Mouse (Mus musculus): ENCODE results near the gene Fars2. TPM values are rescaled to one million over a fixed set of nuclear protein-coding genes. Genes with fewer than 3 reads are reported as not detected.
A peak's percentile ranks its signal among the peaks of the same experiment; 100 is the strongest.
"Not testable (repeated sequence)": the region's sequence is repeated elsewhere in the genome, so short reads cannot be mapped to it uniquely, and the experiment has no call there.

The Fars2 gene
- total RNA-seq, 2 experiments from 2014 or later, result 36.5 to 37.8 TPM

DNA sequence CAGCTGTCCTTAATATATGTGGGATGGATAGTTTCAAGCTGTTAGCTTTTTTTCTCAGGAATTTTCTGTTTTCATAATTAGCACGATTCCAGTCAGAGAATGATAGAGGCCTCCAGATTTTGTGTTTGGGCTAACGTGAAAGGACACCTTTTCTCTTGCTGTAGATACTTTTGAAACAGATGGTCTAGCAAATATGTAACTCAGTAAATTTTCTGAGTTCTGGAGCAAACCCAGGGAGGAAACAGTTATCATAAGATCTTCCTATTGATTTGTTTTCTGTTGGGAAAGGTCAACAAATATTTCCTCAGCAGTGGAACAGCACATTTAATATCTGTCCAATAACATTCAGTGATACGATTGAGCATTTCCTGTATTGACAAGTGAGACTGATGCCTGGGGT is 209.3 kb downstream of the Fars2 start:
- DNase-seq (ENCODE audit: low spot score in 2 of 2), result no peak
- intact Hi-C loops (cut with DNase I), result no loop called here

GRCm38 (mm10) chr13:36329871-36330270 is 212.7 kb downstream of the Fars2 start:
- intact Hi-C loops (cut with DNase I), result no loop called here

DNA sequence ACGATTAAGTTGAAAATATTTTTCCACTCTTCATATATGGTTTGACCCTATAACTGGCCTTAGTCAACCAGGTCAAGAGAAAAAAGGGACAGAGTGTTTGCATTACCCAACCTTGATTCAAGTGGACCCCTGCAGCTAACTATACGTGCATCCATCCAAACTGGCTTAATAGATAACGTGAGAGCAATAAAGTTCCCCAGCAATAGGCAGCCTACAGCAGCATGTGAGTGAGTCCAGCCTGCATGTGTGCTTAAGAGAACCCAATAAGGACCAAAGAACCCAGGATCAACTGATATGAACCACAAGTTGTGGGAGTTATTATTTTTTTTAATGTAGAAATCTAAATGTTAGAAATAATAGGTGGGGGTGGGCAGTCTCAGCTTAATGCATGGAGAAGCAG is 213.3 kb downstream of the Fars2 start:
- intact Hi-C loops (cut with DNase I), result no loop called here
- DNase-seq (ENCODE audit: low spot score in 2 of 2), result no peak

More at GRCm38 (mm10) chr13:36329871-36330270, 212.7 kb downstream of the Fars2 start:
- no peak for DNase-seq (ENCODE audit: low spot score in 2 of 2)

DNA sequence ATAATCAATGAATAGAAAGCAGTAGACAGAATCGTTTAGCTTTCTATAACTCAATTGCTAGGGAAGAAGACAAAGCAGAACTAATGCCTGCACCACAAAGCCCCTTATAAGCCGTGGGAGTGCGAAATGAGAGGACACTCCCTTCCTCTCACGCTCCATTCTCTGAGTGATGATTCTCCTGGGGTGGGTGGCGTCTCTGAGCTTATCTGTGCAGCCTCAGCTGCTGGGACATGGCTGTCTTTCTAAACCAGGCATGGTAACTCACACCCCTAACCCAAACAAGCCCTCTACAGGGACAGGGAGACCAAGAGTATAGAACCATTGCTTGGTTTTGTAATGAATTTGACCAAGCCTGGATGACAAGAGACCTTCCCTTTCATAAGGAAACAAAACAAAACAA is 217.5 kb downstream of the Fars2 start:
- no peak for DNase-seq (ENCODE audit: low spot score in 2 of 2)
- intact Hi-C loops (cut with DNase I), result no loop called here

- intact Hi-C loops (cut with DNase I), result no loop called here
- DNase-seq (ENCODE audit: low spot score in 2 of 2), result no peak
These were observed 234.3 kb downstream of the Fars2 start for GRCm38 (mm10) chr13:36351529-36351928.

DNA sequence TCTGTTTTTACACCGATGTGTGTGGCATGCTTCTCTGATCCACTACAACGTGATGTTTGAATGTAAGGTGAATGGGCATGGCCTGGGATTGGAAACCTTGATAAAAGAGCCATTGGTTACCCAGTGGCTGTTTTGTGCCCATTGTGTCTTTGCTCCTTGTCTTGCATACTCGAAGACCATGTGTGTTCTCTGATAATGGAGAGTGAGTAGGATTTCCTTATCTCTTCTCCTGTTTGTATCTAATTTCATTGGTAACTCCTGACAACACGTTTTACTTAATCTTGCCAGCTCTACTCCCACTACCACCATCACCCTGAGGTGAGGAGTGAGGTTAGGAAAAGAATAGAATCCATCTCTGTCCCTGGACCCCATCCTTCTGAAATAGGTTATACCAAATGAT is 240.3 kb downstream of the Fars2 start:
- intact Hi-C loops (cut with DNase I), result no loop called here

GRCm38 (mm10) chr13:36361419-36361818 is 244.2 kb downstream of the Fars2 start:
- DNase-seq (ENCODE audit: low spot score in 2 of 2), result no peak
- intact Hi-C loops (cut with DNase I), result loop anchor here (10.0 kb wide), 1 partner anchor 363 kb away; no protein-coding TSS in a partner anchor

More for the DNA sequence above, 240.3 kb downstream of the Fars2 start:
- DNase-seq (ENCODE audit: low spot score in 2 of 2), result no peak

DNA sequence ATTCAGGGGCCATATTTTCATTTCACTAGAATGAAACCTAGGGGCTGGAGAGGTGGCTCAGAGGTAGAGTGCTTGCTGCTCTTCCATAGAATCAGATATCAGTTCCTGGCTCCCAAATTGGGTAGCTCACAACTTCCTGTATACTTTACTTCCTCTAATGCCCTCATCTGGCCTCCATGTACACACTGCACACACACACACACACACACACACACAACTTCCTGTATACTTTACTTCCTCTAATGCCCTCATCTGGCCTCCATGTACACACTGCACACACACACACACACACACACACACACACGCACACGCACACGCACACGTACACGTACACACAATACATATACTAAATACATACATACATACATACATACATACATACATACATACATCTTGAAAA is 248.5 kb downstream of the Fars2 start:
- not testable (repeated sequence) for DNase-seq (ENCODE audit: low spot score in 2 of 2)
- intact Hi-C loops (cut with DNase I), result loop anchor here (10.0 kb wide), 1 partner anchor 359 kb away; no protein-coding TSS in a partner anchor

DNA sequence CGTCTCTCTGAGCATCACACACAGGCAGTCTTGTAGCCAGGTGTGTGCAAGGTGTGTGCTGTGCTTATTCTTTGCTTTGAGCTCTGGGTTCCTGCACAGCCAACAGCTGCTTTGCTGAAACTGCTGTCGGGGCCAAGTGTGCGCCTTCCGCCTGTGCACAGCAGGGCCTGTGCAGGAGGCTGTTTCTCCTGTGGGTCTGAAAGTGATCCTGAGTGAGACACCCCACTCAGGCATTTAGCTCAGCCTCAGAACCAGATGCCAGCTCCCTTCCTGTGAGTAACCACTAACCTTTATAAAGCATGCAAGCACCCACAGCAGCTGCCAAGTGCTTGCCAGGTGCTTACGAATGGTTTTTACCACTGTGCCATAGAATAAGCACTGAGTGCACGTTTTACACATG is 249.1 kb downstream of the Fars2 start:
- intact Hi-C loops (cut with DNase I), result loop anchor here (10.0 kb wide), 1 partner anchor 358 kb away; no protein-coding TSS in a partner anchor
- DNase-seq (ENCODE audit: low spot score in 2 of 2), result peak in 1 of 2 experiments; percentile 22

DNA sequence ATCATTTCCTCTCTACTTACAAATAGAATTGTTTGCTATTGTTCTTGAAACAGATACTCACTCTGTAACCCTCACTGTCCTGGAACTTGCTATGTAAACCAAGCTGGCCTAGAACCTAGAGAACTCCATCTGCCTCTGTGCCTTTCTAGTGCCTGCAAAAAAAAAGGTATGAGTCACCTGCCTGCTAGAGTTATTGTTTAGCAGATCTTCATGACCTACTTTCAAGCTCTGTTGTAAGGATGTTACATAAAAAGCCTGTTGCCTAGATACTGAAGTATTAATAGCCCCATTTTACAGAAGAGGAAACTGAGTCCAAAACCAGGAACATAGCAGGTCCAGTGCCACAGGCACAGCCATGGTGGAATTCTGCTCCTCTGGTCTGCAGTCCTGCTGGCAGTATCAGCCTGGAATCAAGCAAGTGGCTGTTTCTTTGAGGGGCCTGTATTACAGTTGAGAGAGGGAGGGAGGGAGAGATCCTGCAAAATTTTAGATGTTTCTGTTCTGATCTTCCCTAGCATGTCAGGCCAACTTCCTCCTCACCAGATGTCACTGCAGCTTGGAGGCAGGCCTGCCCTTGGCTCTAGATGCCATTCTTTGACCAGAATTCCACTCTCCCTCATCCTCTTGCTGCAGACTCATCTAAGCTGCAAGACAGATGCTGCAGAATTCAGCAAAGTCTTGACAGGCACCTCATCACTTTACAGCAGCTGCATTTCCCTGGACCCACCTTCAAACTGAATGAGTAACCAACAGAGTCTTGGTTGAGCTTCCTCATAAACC is 250.7 kb downstream of the Fars2 start:
- intact Hi-C loops (cut with DNase I), result loop anchor here (10.0 kb wide), 1 partner anchor 357 kb away; no protein-coding TSS in a partner anchor
- DNase-seq (ENCODE audit: low spot score in 2 of 2), result peak in 1 of 2 experiments; percentile 40

DNA sequence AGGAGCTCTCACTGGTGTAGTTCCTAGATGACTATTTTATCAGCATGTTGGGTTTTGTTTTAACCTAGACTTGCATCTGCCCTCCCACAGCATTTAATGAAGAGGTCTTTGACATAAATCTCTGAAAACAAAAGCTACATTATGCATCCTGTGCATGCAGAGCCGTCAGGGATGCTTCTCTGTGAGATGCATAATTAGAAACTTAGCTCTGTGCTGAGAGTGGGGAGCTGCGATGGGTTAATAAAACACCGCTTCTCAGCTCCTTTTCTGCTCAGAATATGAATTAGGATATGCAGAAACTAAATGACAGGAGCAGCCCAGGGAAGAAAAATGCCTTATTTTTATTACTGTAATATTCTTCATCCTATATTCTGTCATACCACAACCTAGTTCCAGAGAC is 251.6 kb downstream of the Fars2 start:
- DNase-seq (ENCODE audit: low spot score in 2 of 2), result no peak
- intact Hi-C loops (cut with DNase I), result loop anchor here (10.0 kb wide), 1 partner anchor 356 kb away; no protein-coding TSS in a partner anchor

- intact Hi-C loops (cut with DNase I), result loop anchor here (10.0 kb wide), 1 partner anchor 355 kb away; no protein-coding TSS in a partner anchor
- no peak for DNase-seq (ENCODE audit: low spot score in 2 of 2)
These were observed 252.2 kb downstream of the Fars2 start for GRCm38 (mm10) chr13:36369400-36369799.

- DNase-seq (ENCODE audit: low spot score in 2 of 2), result no peak
- intact Hi-C loops (cut with DNase I), result no loop called here
These were observed 266.0 kb downstream of the Fars2 start for GRCm38 (mm10) chr13:36383236-36383635.

- intact Hi-C loops (cut with DNase I), result no loop called here
- DNase-seq (ENCODE audit: low spot score in 2 of 2), result no peak
These were observed 268.9 kb downstream of the Fars2 start for GRCm38 (mm10) chr13:36386074-36386473.

DNA sequence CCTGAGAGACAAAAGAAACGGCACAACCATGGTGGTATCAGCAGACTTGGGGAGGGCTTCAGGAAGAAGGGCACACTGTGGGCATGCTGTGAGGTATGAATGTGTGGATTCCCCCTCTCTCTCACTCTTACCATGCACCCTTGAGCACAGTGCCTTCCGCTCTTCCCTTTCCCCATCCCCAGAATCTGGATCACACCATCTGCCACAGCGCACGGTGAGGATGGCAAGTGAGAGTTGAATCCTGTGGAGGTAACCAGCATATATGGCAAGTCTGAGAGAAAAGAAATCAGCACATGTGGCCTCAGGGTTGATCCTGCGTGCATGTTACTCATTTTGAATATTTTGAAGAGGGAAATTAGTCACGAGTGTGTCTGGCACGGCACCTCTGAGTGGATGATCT is 274.7 kb downstream of the Fars2 start:
- intact Hi-C loops (cut with DNase I), result no loop called here

DNA sequence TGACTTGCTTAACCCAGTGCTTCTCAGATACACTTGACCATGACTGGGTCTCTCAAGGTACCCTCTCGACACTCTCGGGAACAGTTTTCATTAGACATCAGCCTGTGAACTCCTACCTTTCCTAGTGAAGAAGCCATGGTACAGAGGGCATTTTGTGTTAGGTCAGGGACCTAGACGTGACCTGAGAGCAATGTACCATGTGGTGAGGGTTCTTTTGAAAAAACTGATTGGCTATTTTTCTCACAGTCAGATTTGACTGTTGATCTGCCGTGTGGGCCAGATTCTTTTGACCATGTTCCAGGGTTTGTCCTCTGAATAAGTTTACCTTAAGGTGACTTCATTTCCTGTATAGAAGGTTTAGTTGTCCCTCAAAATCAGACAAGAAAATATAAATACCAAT is 275.5 kb downstream of the Fars2 start:
- intact Hi-C loops (cut with DNase I), result no loop called here
- DNase-seq (ENCODE audit: low spot score in 2 of 2), result no peak

More for the DNA sequence above, 274.7 kb downstream of the Fars2 start:
- no peak for DNase-seq (ENCODE audit: low spot score in 2 of 2)

DNA sequence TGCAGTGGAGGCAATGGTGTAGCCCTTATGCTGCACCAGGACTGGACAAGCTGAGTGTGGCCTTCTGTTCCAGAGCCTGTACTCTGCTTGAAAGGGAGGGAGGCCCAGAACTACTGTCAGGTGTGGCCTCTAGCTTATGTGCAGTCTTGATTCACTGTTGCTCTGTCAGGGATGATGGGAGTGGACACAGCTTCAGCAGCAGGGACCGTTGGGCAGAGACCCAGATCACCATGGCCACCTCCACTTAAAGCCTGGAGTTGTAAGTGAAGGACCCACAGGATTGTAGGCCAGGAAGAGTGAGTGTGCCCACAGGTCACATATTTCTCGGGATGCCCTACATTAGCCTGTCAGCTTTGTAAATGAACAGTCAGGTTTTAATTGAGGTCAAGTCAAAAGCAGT is 283.8 kb downstream of the Fars2 start:
- intact Hi-C loops (cut with DNase I), result no loop called here
- DNase-seq (ENCODE audit: low spot score in 2 of 2), result no peak

DNA sequence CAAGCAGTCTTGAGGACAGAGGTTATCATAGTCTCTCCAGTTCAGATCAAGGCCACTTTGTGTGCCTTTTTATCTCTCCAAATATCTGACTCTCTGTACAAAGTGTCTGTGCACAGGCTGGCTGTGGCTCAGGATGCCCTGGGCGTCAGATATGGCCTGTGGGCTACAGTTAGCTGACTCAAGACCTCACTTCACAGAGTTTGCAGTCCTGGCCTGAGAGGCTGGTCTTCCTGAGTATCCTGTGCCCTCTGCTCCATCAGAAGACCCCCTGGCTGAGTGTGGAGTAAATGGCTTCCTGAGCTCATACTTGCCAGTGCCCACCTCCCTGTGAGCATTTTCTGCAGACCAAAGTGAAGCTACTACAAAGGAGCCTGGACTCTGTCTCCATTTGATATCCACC is 296.1 kb downstream of the Fars2 start:
- no peak for DNase-seq (ENCODE audit: low spot score in 2 of 2)
- intact Hi-C loops (cut with DNase I), result no loop called here

DNA sequence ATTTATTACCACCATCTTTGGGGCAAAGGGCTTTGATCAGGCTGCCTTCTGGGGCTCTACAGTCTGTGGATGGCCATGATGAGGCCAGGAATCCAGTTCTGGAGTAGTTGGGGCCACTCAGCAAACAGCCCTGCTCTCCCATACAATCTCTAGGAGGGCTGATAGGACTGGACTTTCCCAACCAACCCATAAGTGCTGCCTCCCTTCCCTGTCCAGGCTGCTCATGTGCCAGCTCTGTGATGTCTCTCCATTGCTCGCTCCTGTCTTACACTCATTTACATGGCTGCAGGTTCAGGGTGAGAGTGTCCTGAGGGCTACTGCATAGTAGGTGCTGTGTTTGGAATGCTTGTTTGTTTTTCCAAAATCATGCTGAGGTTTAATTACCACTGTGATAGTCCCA is 298.0 kb downstream of the Fars2 start:
- intact Hi-C loops (cut with DNase I), result no loop called here
- no peak for DNase-seq (ENCODE audit: low spot score in 2 of 2)

GRCm38 (mm10) chr13:36416546-36416945 is 299.3 kb downstream of the Fars2 start:
- intact Hi-C loops (cut with DNase I), result no loop called here
- no peak for DNase-seq (ENCODE audit: low spot score in 2 of 2)

DNA sequence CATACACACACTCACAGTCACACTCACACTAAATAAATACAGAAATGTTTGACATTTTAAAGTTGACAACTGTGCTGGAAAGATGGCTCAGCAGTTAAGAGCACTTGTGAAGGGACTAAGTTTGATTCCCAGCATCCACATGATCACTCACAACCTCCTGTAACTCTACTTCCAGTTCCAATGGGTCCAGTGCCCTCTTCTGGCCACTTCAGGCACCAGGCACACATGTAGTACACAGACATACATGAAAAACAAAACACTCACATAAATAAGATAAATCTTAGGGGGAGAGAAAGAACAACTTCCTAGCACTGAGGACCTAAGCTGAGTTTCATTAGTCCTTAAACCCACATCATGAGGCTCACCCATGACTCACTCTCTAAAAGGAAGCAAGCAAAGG is 302.1 kb downstream of the Fars2 start:
- no peak for DNase-seq (ENCODE audit: low spot score in 2 of 2)
- intact Hi-C loops (cut with DNase I), result no loop called here

All from left cerebral cortex, postnatal 14 days (tissue).